8 mouse cellular contexts compared by ENCODE assay signal in genomic region chr5:115358872-115359271, GRCm38 (mm10). TPM values are rescaled to one million over a fixed set of nuclear protein-coding genes. Genes with fewer than 3 reads are reported as not detected.
DNase-seq lines count a peak whose midpoint lies in the region; ATAC-seq and TF ChIP-seq lines count a peak whose summit lies in the region.

No protein-coding gene starts in this region.

- H3K9me3 ChIP-seq in embryonic facial prominence, embryonic 11.5 days (replicated peaks; ENCODE audit: control insufficient read depth, low read length), result no peaks in the 10 kb centered on the region
- no peaks in the 10 kb centered on the region for H3K9me3 ChIP-seq in limb, embryonic 13.5 days

- 2% methylated on average over 12 of the region's 12 CpGs for WGBS in embryonic facial prominence, embryonic 11.5 days
- WGBS in kidney, adult 2 months, result 2% methylated on average over 12 of the region's 12 CpGs
- WGBS in limb, embryonic 13.5 days, result 3% methylated on average over 12 of the region's 12 CpGs

- H3K27ac ChIP-seq in embryonic facial prominence, embryonic 11.5 days (replicated peaks; ENCODE audit: low read depth, low read length), result no peak overlapping the region
- no peak overlapping the region for H3K27ac ChIP-seq in kidney, adult 2 months (ENCODE audit: insufficient read depth, low read depth, low read length)
- H3K27ac ChIP-seq in limb, embryonic 13.5 days, result no peak overlapping the region

- DNase-seq in 3T3-L1 (ENCODE audit: low read depth, low spot score), result peak; percentile 92
- peak; percentile 91 for DNase-seq in adrenal gland, adult 2 months
- DNase-seq in embryonic facial prominence, embryonic 11.5 days (ENCODE audit: low spot score), result peak; percentile 92
- peak; percentile 97 for DNase-seq in heart, adult 11 months
- peak; percentile 81 for DNase-seq in kidney, adult 2 months
- DNase-seq in splenic B cell, adult 2 months (ENCODE audit: low read depth, low spot score), result peak; percentile 85

- TF ChIP-seq CTCF in kidney, adult 2 months (conservative IDR thresholded peaks at IDR 0.05; ENCODE audit: insufficient read depth, insufficient read length, low read depth, low read length), result peak; percentile 86

- no peaks in the 10 kb centered on the region for H3K27me3 ChIP-seq in embryonic facial prominence, embryonic 11.5 days (ENCODE audit: control insufficient read depth, insufficient read depth, low read length)
- no peaks in the 10 kb centered on the region for H3K27me3 ChIP-seq in kidney, adult 2 months (replicated peaks; ENCODE audit: control insufficient read depth, insufficient read depth, low read length)
- no peaks in the 10 kb centered on the region for H3K27me3 ChIP-seq in limb, embryonic 13.5 days
- peaks cover 15% of the 10 kb centered on the region for H3K27me3 ChIP-seq in myocyte (ENCODE audit: control insufficient read depth, insufficient read depth, insufficient read length)
- H3K27me3 ChIP-seq in splenic B cell, adult 2 months (ENCODE audit: control insufficient read depth, insufficient read depth, low read length, poor library complexity, severe bottlenecking), result no peaks in the 10 kb centered on the region; the same call in 1 of the 2 replicates

- no peaks in the 10 kb centered on the region for H3K79me2 ChIP-seq in myocyte (ENCODE audit: control insufficient read depth, insufficient read depth)

- H3K4me1 ChIP-seq in embryonic facial prominence, embryonic 11.5 days (ENCODE audit: control insufficient read depth, insufficient read depth, low read length), result no peaks in the 10 kb centered on the region
- no peaks in the 10 kb centered on the region for H3K4me1 ChIP-seq in kidney, adult 2 months (ENCODE audit: control insufficient read depth, insufficient read depth, low read length)
- H3K4me1 ChIP-seq in limb, embryonic 13.5 days, result no peaks in the 10 kb centered on the region

- H3K9ac ChIP-seq in embryonic facial prominence, embryonic 11.5 days (replicated peaks; ENCODE audit: low read length), result no peak overlapping the region
- no peak overlapping the region for H3K9ac ChIP-seq in limb, embryonic 13.5 days

- H3ac ChIP-seq in myocyte (ENCODE audit: control insufficient read depth, insufficient read length), result no peak overlapping the region

- ATAC-seq in embryonic facial prominence, embryonic 11.5 days (replicated peaks; ENCODE audit: insufficient number of reproducible peaks, low FRiP score, low TSS enrichment, low read depth), result peak; percentile 70; the same call in 1 of the 2 replicates
- peak; percentile 76 for ATAC-seq in limb, embryonic 13.5 days (ENCODE audit: low FRiP score, low read depth)

- no peak overlapping the region for H3K4me3 ChIP-seq in embryonic facial prominence, embryonic 11.5 days (ENCODE audit: low read depth, low read length)
- no peak overlapping the region for H3K4me3 ChIP-seq in kidney, adult 2 months (ENCODE audit: insufficient read depth, low read depth, low read length)
- H3K4me3 ChIP-seq in limb, embryonic 13.5 days, result no peak overlapping the region
- H3K4me3 ChIP-seq in myocyte, result no peak overlapping the region

- TF ChIP-seq POLR2A in kidney, adult 2 months (IDR thresholded peaks at IDR 0.05; ENCODE audit: low read depth, low read length), result no peak
- no peak for TF ChIP-seq POLR2A in myocyte (IDR thresholded peaks at IDR 0.05; ENCODE audit: insufficient read length, low read depth)

- no peak overlapping the region for H3K4me2 ChIP-seq in embryonic facial prominence, embryonic 11.5 days (ENCODE audit: low read depth, low read length)
- H3K4me2 ChIP-seq in limb, embryonic 13.5 days (replicated peaks), result peak overlapping the region; percentile 16; the same call in 1 of the 2 replicates
- peak overlapping the region; percentile 40 for H3K4me2 ChIP-seq in myocyte (ENCODE audit: low read depth)

- H3K36me3 ChIP-seq in embryonic facial prominence, embryonic 11.5 days (replicated peaks; ENCODE audit: control insufficient read depth, insufficient read depth, low read depth, low read length), result no peaks in the 10 kb centered on the region
- H3K36me3 ChIP-seq in kidney, adult 2 months (ENCODE audit: control insufficient read depth, insufficient read depth, low read length), result no peaks in the 10 kb centered on the region
- H3K36me3 ChIP-seq in limb, embryonic 13.5 days, result no peaks in the 10 kb centered on the region
- no peaks in the 10 kb centered on the region for H3K36me3 ChIP-seq in myocyte (ENCODE audit: control insufficient read depth, insufficient read depth)
- H3K36me3 ChIP-seq in splenic B cell, adult 2 months (ENCODE audit: control insufficient read depth, insufficient read depth, low read length, poor library complexity, severe bottlenecking), result no peaks in the 10 kb centered on the region

TF ChIP-seq in myocyte, 11 proteins besides CTCF, POLR2A, EP300 and RAD21:
- TF ChIP-seq E2F4 (IDR thresholded peaks at IDR 0.05; ENCODE audit: insufficient read depth) (no peak), TCF3 (IDR thresholded peaks at IDR 0.05; ENCODE audit: insufficient read length, low read depth) (no peak), MYOD1 (IDR thresholded peaks at IDR 0.05; ENCODE audit: control insufficient read depth in 1 of 3, insufficient read length in 2 of 3, low read depth in 2 of 3) (no peak), MAX (IDR thresholded peaks at IDR 0.05; ENCODE audit: low read depth) (no peak), TCF12 (IDR thresholded peaks at IDR 0.05; ENCODE audit: insufficient read depth, poor library complexity, severe bottlenecking) (no peak), USF1 (IDR thresholded peaks at IDR 0.05; ENCODE audit: low read depth) (no peak), POLR2AphosphoS2 (IDR thresholded peaks at IDR 0.05; ENCODE audit: insufficient read length, low read depth) (no peak), REST (IDR thresholded peaks at IDR 0.05; ENCODE audit: insufficient read depth, insufficient read length) (no peak), CEBPB (IDR thresholded peaks at IDR 0.05; ENCODE audit: insufficient read depth, poor library complexity, severe bottlenecking) (no peak), SRF (IDR thresholded peaks at IDR 0.05; ENCODE audit: control insufficient read depth, insufficient read length, low read depth) (no peak), MYOG (IDR thresholded peaks at IDR 0.05; ENCODE audit: control insufficient read depth in 1 of 3, insufficient read depth in 1 of 3, insufficient read length in 2 of 3, low read depth in 2 of 3) (no peak)
TF ChIP-seq in myocyte: peak in this region for 0.

RNA-seq across cellular contexts. Expression of gene Cox6a1, which starts 10.1 kb away (rescaled TPM):
- total RNA-seq in adrenal gland, adult 2 months (2021), result 1,000 to 10,000 TPM; 1,468 to 1,603 TPM
- polyA plus RNA-seq in adrenal gland, adult 2 months (2012; rRNA removed), result 4,255 and 4,504 TPM in 2 replicates
- polyA plus RNA-seq in embryonic facial prominence, embryonic 11.5 days (2014; fragmentation: Nextera tagmentation; extraction: Ambion mirVana), result 569 and 629 TPM in 2 replicates
- 4,626 and 5,972 TPM in 2 replicates for polyA plus RNA-seq in kidney, adult 2 months (2012; rRNA removed)
- polyA plus RNA-seq in limb, embryonic 13.5 days (2015; fragmentation: Nextera tagmentation; extraction: Ambion mirVana), result 677 and 710 TPM in 2 replicates
- polyA plus RNA-seq in myocyte (2012; fragmentation: generic; extraction: Trizol), result 2,023 TPM

RNA-seq across cellular contexts. Expression of gene Triap1, which starts 17.8 kb away (rescaled TPM):
- 10 to 100 TPM; 35.1 to 40.0 TPM for total RNA-seq in adrenal gland, adult 2 months (2021)
- polyA plus RNA-seq in adrenal gland, adult 2 months (2012; rRNA removed), result 7.9 and 8.6 TPM in 2 replicates
- 66.7 and 68.9 TPM in 2 replicates for polyA plus RNA-seq in embryonic facial prominence, embryonic 11.5 days (2014; fragmentation: Nextera tagmentation; extraction: Ambion mirVana)
- polyA plus RNA-seq in kidney, adult 2 months (2012; rRNA removed), result 15.9 and 20.1 TPM in 2 replicates
- polyA plus RNA-seq in limb, embryonic 13.5 days (2015; fragmentation: Nextera tagmentation; extraction: Ambion mirVana), result 58.8 and 62.1 TPM in 2 replicates
- polyA plus RNA-seq in myocyte (2012; fragmentation: generic; extraction: Trizol), result 35.2 TPM

RNA-seq across cellular contexts. Expression of gene Gatc, which starts 17.9 kb away (rescaled TPM):
- total RNA-seq in adrenal gland, adult 2 months (2021), result 10 to 100 TPM; 21.1 to 24.0 TPM
- 12.2 and 15.4 TPM in 2 replicates for polyA plus RNA-seq in adrenal gland, adult 2 months (2012; rRNA removed)
- polyA plus RNA-seq in embryonic facial prominence, embryonic 11.5 days (2014; fragmentation: Nextera tagmentation; extraction: Ambion mirVana), result 37.0 and 38.8 TPM in 2 replicates
- polyA plus RNA-seq in kidney, adult 2 months (2012; rRNA removed), result 12.1 and 16.0 TPM in 2 replicates
- 25.7 and 28.3 TPM in 2 replicates for polyA plus RNA-seq in limb, embryonic 13.5 days (2015; fragmentation: Nextera tagmentation; extraction: Ambion mirVana)
- 8.1 TPM for polyA plus RNA-seq in myocyte (2012; fragmentation: generic; extraction: Trizol)

RNA-seq across cellular contexts. Expression of gene Srsf9, which starts 31.9 kb away (rescaled TPM):
- 10 to 100 TPM; 45.8 to 70.1 TPM for total RNA-seq in adrenal gland, adult 2 months (2021)
- 29.1 and 40.4 TPM in 2 replicates for polyA plus RNA-seq in adrenal gland, adult 2 months (2012; rRNA removed)
- polyA plus RNA-seq in embryonic facial prominence, embryonic 11.5 days (2014; fragmentation: Nextera tagmentation; extraction: Ambion mirVana), result 376 and 390 TPM in 2 replicates
- polyA plus RNA-seq in kidney, adult 2 months (2012; rRNA removed), result 39.2 and 44.8 TPM in 2 replicates
- polyA plus RNA-seq in limb, embryonic 13.5 days (2015; fragmentation: Nextera tagmentation; extraction: Ambion mirVana), result 314 and 331 TPM in 2 replicates
- 52.0 TPM for polyA plus RNA-seq in myocyte (2012; fragmentation: generic; extraction: Trizol)

RNA-seq across cellular contexts. Expression of gene Dynll1, which starts 58.1 kb away (rescaled TPM):
- 100 to 1,000 TPM; 220 to 347 TPM for total RNA-seq in adrenal gland, adult 2 months (2021)
- 38.0 and 45.1 TPM in 2 replicates for polyA plus RNA-seq in adrenal gland, adult 2 months (2012; rRNA removed)
- polyA plus RNA-seq in embryonic facial prominence, embryonic 11.5 days (2014; fragmentation: Nextera tagmentation; extraction: Ambion mirVana), result 1,836 and 1,851 TPM in 2 replicates
- 108 and 129 TPM in 2 replicates for polyA plus RNA-seq in kidney, adult 2 months (2012; rRNA removed)
- 1,815 and 1,838 TPM in 2 replicates for polyA plus RNA-seq in limb, embryonic 13.5 days (2015; fragmentation: Nextera tagmentation; extraction: Ambion mirVana)
- polyA plus RNA-seq in myocyte (2012; fragmentation: generic; extraction: Trizol), result 585 TPM
